Mouse (Mus musculus) lung, postnatal 0 days (tissue): ENCODE measurements at regions not wholly inside any gene's neighbourhood (a gene's known extent, or its start where the extent isn't known, plus 50 kb on each side); places are given as distances from the start of the nearest gene placed in this dataset.

Experiments used
- ATAC-seq: fragments of 200-750 bp; cut with Nextera tagmentation; 2 replicates; pipeline ENCODE4 v1.8.0; 2017; ENCODE audit warnings: moderate library complexity
- DNase-seq: peaks from one replicate; pipeline ENCODE4 v3.0.0-alpha.2; 2016; ENCODE audit warnings: low spot score
- H3K27ac ChIP-seq: fragments of 300-500 bp; sonication (generic); 2 replicates; pipeline ENCODE4 v1.5.1; 2014; ENCODE audit warnings: antibody characterized with exemption, mild to moderate bottlenecking, low read length, mixed read lengths
- H3K27me3 ChIP-seq: fragments of 300-500 bp; sonication (generic); replicated peaks from 2 replicates; pipeline ENCODE4 v1.6.1; 2014; ENCODE audit warnings: low read length, mixed read lengths; ENCODE audit not compliant: insufficient read depth
- H3K36me3 ChIP-seq: fragments of 300-500 bp; sonication (generic); 2 replicates; pipeline ENCODE4 v1.6.1; 2014; ENCODE audit warnings: low read length, mixed read lengths; ENCODE audit not compliant: insufficient read depth
- H3K4me1 ChIP-seq: fragments of 300-500 bp; sonication (generic); 2 replicates; pipeline ENCODE4 v1.6.1; 2014; ENCODE audit warnings: antibody characterized with exemption, low read depth, low read length, mixed read lengths; ENCODE audit not compliant: insufficient read depth
- H3K4me2 ChIP-seq: fragments of 300-500 bp; sonication (generic); replicated peaks from 2 replicates; pipeline ENCODE4 v1.6.1; 2014; ENCODE audit warnings: low read depth, mild to moderate bottlenecking, low read length, moderate library complexity, mixed read lengths
- H3K4me3 ChIP-seq: fragments of 300-500 bp; sonication (generic); 2 replicates; pipeline ENCODE4 v1.5.1; 2014; ENCODE audit warnings: low read depth, low read length
- H3K9ac ChIP-seq: fragments of 300-500 bp; sonication (generic); replicated peaks from 2 replicates; pipeline ENCODE4 v1.6.1; 2014; ENCODE audit warnings: low read depth, mild to moderate bottlenecking
- H3K9me3 ChIP-seq: fragments of 300-500 bp; sonication (generic); 2 replicates; pipeline ENCODE4 v1.6.1; 2016; ENCODE audit warnings: low read length, mixed read lengths
- CTCF ChIP-seq: IDR thresholded peaks from 2 replicates; pipeline ENCODE4 v1.5.1; 2016; ENCODE audit warnings: antibody characterized with exemption, mild to moderate bottlenecking
- EP300 ChIP-seq: IDR thresholded peaks from 2 replicates; pipeline ENCODE4 v1.6.1; 2016; ENCODE audit warnings: antibody characterized with exemption, mild to moderate bottlenecking, control low read depth
- WGBS: fragments of 180-500 bp; shearing (Covaris S2); extraction: QIAGEN DNeasy Blood & Tissue Kit; methylation state at CpG from one replicate; pipeline ENCODE4 v1.1.7; 2014; 5-methylcytosine and 5-hydroxymethylcytosine counted together

GRCm38 (mm10) chr7:59014302-59014677 lies 214.3 kb upstream of the Ube3a start:
- no peak overlapping the region for H3K9ac ChIP-seq
- no peak overlapping the region for H3K4me2 ChIP-seq
- H3K27me3 ChIP-seq: no peaks in the 10 kb centered on the region
- H3K4me1 ChIP-seq: no peaks in the 10 kb centered on the region
- no peak overlapping the region for H3K4me3 ChIP-seq
- DNase-seq (no peak), ATAC-seq (no peak)
- TF ChIP-seq EP300 (no peak), CTCF (no peak)
- H3K36me3 ChIP-seq: no peaks in the 10 kb centered on the region
- 55% methylated on average over 6 of the region's 6 CpGs for WGBS
- H3K9me3 ChIP-seq: no peaks in the 10 kb centered on the region
- H3K27ac ChIP-seq: no peak overlapping the region

GRCm38 (mm10) chr7:59027437-59027836 lies 201.1 kb upstream of the Ube3a start:
- Histone ChIP-seq H3K27me3 (no peaks in the 10 kb centered on the region), H3K36me3 (no peaks in the 10 kb centered on the region), H3K4me2 (no peak overlapping the region), H3K4me3 (no peak overlapping the region), H3K9ac (no peak overlapping the region), H3K27ac (no peak overlapping the region), H3K9me3 (no peaks in the 10 kb centered on the region), H3K4me1 (no peaks in the 10 kb centered on the region)
- no peak for TF ChIP-seq CTCF
- TF ChIP-seq EP300: no peak
- no peak for ATAC-seq
- no peak for DNase-seq
- WGBS: 65% methylated on average over 2 of the region's 2 CpGs
